Mouse (Mus musculus): Measurements from ENCODE around the gene Deaf1. TPM values are rescaled to one million over a fixed set of nuclear protein-coding genes. Genes with fewer than 3 reads are reported as not detected.
A peak's percentile ranks its signal among the peaks of the same experiment; 100 is the strongest.

The Deaf1 gene
- 74.0 and 78.4 TPM in 2 replicates for polyA plus RNA-seq (2016; fragmentation: Nextera tagmentation; extraction: Ambion mirVana)

DNA sequence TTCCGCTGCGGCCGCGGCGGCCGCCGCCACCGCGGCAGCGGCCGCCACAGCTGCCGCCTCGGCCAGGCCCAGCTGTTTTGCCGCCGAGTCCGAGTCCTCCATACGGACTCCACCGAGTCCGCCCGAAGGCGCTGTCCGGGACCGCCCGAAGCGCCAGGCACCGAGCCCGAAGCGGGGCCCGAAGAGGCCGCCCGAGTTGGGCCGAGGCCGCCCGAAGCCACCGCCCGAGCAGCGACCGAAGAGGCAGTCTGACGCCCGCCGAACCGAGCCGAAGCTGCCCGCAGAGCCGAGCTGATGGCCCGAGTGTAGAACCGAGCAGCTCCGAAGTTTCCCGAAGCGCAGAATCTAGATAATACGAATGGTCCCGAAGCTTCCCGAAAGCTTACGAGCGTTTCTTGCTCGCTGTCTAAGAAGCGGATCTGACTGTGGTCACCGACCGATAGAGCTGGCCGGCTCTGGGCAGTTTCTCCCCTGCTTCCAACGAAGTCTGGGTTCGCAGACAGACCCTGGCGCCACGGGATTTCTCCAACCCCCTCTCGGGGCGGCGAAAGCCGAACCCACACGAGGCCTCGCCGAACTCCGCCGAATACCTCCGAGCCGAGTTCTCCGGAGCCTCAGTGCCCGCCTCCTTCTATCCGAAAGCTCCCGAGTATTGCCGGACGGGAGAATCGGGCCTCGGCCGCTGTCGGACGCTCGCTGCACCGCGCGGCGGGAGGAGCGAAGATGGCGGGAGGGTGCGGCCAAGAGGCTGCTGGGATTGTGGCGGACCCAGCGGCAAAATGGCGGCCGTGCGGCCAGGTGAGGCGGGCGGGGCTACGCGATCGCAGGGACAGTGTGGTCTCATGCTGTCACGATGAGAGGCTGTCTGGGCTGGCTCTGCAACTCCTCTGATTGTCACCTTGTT is at the start of gene Deaf1, which contains the start of gene Tmem80:
TSS of gene Deaf1 (minus strand) at position 222 of the 904 bp plus-strand sequence.
TSS of gene Tmem80 (plus strand) at position 271 of the 904 bp plus-strand sequence.
- Histone ChIP-seq H3K4me2 (peak within 1 kb of the TSS; percentile 86), H3K9me3 (no peaks in the 10 kb centered on the region), H3K27me3 (no peaks in the 10 kb centered on the region), H3K4me3 (replicated peaks) (peak within 1 kb of the TSS; percentile 69), H3K4me1 (peaks cover 31% of the 10 kb centered on the region), H3K36me3 (replicated peaks) (peaks cover 24% of the 10 kb centered on the region), H3K27ac (peak within 1 kb of the TSS; percentile 99), H3K9ac (peak within 1 kb of the TSS; percentile 83)
- ATAC-seq (ENCODE audit: low FRiP score) = peak; percentile 95
- WGBS = under 1% methylated on average over 104 of the region's 105 CpGs

DNA sequence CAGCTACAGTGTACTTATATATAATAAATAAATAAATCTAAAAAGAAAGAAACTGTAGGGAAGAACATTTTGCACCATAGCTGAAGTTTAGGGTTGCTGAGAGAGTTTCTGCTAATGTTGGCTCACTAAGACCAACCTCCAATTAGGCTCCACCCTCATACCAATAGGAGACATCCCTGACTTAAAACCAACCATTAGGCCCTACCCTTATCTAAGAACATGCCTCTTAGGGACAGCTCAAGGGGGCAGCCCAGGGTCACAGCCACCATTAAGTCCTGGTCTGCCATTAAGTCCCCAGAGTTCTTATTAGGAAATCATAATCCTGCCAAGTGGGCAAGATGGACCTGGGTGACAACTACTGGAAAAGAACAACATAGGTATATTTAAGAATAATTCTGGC is 46.9 kb upstream of the Deaf1 start:
- no peaks in the 10 kb centered on the region for H3K36me3 ChIP-seq (replicated peaks)

DNA sequence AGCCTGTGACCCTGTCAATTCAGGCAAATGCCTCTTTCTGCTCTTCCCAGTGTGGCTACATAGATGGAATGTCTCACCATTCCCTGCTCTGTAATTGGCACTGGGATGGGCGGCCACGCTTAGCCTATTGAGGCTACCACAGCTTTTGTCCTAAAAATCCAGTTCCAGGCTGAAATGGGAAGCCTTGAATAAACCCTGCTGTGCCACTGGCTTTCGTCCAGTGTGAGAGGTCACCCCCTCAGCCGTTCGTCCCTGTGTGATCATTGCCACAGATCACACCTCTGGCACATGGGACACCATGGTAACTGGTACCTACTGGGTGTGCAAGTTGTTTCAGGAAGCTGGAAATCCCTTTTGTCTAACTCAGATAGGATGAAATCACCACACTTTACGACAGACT is 46.1 kb upstream of the Deaf1 start:
- H3K36me3 ChIP-seq (replicated peaks) = no peaks in the 10 kb centered on the region
- H3K9me3 ChIP-seq = no peaks in the 10 kb centered on the region
- H3K4me1 ChIP-seq = peaks cover 7% of the 10 kb centered on the region; the same call in 1 of the 2 replicates
- WGBS = 17% methylated on average over 6 of the region's 6 CpGs
- H3K27me3 ChIP-seq = no peaks in the 10 kb centered on the region
- no peak overlapping the region for H3K4me3 ChIP-seq (replicated peaks)
- ATAC-seq (ENCODE audit: low FRiP score) = no peak
- H3K4me2 ChIP-seq = no peak overlapping the region
- H3K9ac ChIP-seq = no peak overlapping the region
- no peak overlapping the region for H3K27ac ChIP-seq

More for the DNA sequence above, 46.9 kb upstream of the Deaf1 start:
- H3K4me2 ChIP-seq = no peak overlapping the region
- H3K27ac ChIP-seq = no peak overlapping the region
- no peak for ATAC-seq (ENCODE audit: low FRiP score)
- no peak overlapping the region for H3K4me3 ChIP-seq (replicated peaks)
- no peaks in the 10 kb centered on the region for H3K27me3 ChIP-seq
- no peak overlapping the region for H3K9ac ChIP-seq
- peaks cover 7% of the 10 kb centered on the region; the same call in 1 of the 2 replicates for H3K4me1 ChIP-seq
- no peaks in the 10 kb centered on the region for H3K9me3 ChIP-seq

DNA sequence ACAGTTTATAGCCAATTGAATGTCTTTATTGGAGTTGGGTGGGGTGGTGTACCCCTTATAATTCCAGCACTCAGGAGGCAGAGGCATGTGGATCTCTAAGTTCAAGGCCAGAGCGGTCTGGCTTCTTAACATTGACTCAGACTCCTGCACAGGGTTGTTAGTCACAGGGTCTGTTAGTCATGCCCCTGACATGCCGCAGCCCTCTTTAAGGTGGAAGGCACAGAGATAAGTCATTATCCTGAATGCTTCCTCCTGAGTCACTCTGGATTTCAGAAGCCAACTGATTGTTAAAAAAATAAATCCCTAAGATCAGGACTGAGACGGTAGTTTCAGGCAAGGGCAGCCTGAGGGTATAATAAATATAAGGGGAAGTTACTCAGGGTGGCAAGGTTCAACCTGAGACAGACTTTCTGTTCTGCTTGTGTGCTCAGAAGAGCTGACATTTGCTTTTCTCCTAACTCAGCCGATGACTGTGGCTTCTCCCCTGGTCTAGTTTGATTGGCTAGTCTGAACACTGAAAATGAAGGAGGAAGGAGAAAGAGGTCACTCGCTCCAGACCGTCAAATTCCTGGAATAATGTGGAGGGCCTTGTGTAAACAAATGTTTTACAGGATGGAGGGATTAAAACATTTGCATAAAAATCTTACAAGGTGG is 44.6 kb upstream of the Deaf1 start:
- no peak for ATAC-seq (ENCODE audit: low FRiP score)
- 86% methylated on average over 6 of the region's 6 CpGs for WGBS
- H3K9me3 ChIP-seq = no peaks in the 10 kb centered on the region
- no peak overlapping the region for H3K4me3 ChIP-seq (replicated peaks)
- peaks cover 7% of the 10 kb centered on the region; the same call in 1 of the 2 replicates for H3K4me1 ChIP-seq
- H3K27ac ChIP-seq = no peak overlapping the region
- no peak overlapping the region for H3K9ac ChIP-seq
- H3K36me3 ChIP-seq (replicated peaks) = no peaks in the 10 kb centered on the region
- no peaks in the 10 kb centered on the region for H3K27me3 ChIP-seq
- H3K4me2 ChIP-seq = no peak overlapping the region

DNA sequence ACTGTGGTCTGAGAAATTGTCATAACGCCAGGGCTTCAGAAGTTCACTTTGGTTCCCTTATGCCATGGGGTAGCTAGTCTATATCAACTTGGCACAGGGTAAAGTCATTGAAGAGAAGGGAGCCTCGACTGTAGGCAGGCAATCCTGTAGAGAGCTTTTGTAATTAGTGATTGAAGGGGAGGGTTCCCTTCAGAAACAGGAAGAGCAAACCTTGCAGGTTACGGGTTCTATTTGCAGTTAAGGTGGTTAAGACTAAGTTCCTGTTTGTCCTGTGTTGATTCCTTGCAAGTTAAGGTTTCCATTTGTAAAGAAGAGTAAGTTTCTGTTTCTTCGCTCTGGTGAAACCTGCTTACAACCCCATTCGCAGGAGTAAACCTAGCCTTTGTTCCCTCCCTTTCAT is 42.4 kb upstream of the Deaf1 start:
- Histone ChIP-seq H3K27me3 (0 out of 2 replicates have a peak, but pooled peaks cover 15% of the 10 kb centered on the region), H3K4me2 (no peak overlapping the region), H3K4me1 (peaks cover 7% of the 10 kb centered on the region; the same call in 1 of the 2 replicates), H3K27ac (no peak overlapping the region), H3K4me3 (replicated peaks) (no peak overlapping the region), H3K9me3 (no peaks in the 10 kb centered on the region), H3K36me3 (replicated peaks) (no peaks in the 10 kb centered on the region), H3K9ac (no peak overlapping the region)
- ATAC-seq (ENCODE audit: low FRiP score) = no peak
- 63% methylated on average over 5 of the region's 5 CpGs for WGBS

DNA sequence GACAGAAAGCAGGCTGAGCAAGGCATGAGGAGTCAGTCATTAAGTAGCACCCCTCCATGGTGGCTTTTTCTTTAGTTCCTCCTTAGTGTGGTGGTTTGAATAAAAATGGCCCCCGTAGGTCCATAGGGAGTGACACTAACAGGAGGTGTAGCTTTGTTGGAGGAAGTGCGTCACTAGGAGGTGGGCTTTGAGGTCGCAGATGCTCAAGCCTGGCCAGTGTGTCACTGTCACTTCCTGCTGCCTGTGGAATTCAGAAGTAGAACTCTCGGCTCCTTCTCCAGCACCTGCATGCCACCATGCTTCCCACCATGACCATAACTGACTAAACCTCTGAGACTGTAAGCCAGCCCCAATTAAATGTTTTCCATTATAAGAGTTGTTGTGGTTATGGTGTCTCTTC is 39.9 kb upstream of the Deaf1 start:
- Histone ChIP-seq H3K27me3 (peaks cover 33% of the 10 kb centered on the region), H3K9me3 (no peaks in the 10 kb centered on the region), H3K9ac (no peak overlapping the region), H3K4me3 (replicated peaks) (no peak overlapping the region), H3K4me2 (no peak overlapping the region), H3K4me1 (no peaks in the 10 kb centered on the region), H3K27ac (no peak overlapping the region), H3K36me3 (replicated peaks) (no peaks in the 10 kb centered on the region)
- WGBS = 84% methylated on average over 4 of the region's 4 CpGs
- ATAC-seq (ENCODE audit: low FRiP score) = no peak

DNA sequence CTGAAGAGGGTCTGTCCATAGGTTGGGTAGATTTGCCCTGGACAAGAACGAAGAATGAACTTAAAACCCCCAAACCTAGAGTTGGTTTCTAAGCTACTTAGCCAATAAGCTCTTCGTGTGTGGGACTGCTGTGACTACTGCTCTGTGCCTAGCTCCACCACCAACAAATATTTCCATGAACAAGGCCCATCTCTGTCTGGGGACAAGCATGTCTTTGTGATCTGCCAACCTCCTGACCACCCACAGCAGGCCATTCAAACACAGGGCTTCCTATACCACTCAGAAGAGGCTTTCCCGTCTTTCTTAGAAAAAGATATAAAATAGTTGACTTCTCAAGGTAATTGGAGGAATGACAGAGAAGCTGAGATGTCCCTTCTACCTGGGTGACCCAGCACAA is 37.6 kb upstream of the Deaf1 start:
- Histone ChIP-seq H3K4me1 (no peaks in the 10 kb centered on the region; the same call in 1 of the 2 replicates), H3K9ac (no peak overlapping the region), H3K27ac (no peak overlapping the region), H3K4me3 (replicated peaks) (no peak overlapping the region), H3K36me3 (replicated peaks) (no peaks in the 10 kb centered on the region), H3K27me3 (peaks cover 56% of the 10 kb centered on the region), H3K4me2 (no peak overlapping the region), H3K9me3 (no peaks in the 10 kb centered on the region)
- WGBS = 64% methylated on average over 3 of the region's 3 CpGs
- ATAC-seq (ENCODE audit: low FRiP score) = no peak

DNA sequence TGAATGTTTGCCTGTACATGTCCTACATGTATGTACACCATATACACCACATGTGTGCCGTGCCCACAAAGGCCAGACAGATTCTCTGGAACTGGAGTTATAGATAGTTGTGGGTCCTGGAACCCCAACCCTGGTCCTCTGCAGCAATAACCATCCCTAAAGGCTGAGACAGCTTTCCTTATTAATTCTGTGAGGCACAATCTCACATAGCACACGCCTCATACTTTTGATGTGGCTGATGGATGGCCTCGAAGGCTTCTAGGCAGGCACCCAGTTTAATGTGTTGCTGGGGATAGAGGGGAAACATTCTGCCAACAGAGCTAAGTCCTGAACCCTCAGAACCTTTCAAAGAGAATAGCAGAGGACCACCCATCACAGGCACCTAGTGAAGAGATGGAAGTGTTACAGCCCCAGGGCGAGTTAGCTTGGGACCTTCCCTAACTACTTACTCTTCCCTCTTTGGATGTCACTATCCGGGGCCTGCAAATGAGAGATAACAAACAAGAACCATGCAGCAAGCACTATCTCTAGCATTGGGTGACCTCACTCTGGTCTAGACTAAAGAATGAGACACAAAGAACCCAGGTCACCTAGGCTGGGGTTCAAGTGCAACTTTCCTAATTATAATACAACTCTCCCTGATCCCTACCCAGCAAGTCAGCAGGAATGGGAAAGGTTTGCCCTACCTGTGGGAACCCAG is 37.0 kb upstream of the Deaf1 start:
- H3K27ac ChIP-seq = no peak overlapping the region
- ATAC-seq (ENCODE audit: low FRiP score) = no peak
- WGBS = 86% methylated on average over 5 of the region's 5 CpGs

DNA sequence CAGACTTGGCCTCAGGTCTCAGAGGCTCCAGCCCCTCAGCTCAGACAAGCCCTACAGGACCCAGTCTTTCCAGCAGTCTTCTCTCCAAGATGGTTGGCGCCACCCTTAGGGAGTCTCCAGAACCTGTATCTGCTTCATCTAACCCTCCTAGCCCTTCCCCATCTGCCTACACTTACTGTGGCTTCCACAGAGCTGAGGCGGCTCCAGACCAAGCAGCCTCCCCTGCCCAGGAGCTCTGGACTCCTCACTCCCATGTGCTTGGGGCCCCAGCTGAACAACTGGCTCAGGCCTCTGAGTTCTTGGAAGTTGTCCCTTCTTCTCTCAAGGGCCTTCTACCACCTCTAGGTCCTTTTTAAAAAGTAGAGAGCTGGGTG is 36.2 kb upstream of the Deaf1 start:
- no peak overlapping the region for H3K4me3 ChIP-seq (replicated peaks)
- WGBS = 60% methylated on average over 2 of the region's 2 CpGs
- H3K4me2 ChIP-seq = no peak overlapping the region
- no peak overlapping the region for H3K27ac ChIP-seq
- ATAC-seq (ENCODE audit: low FRiP score) = 0 out of 2 replicates have a peak, but pooled peaks have one; percentile 27
- no peaks in the 10 kb centered on the region for H3K36me3 ChIP-seq (replicated peaks)
- no peaks in the 10 kb centered on the region; the same call in 1 of the 2 replicates for H3K4me1 ChIP-seq
- no peak overlapping the region for H3K9ac ChIP-seq
- no peaks in the 10 kb centered on the region for H3K9me3 ChIP-seq
- H3K27me3 ChIP-seq = peaks cover 63% of the 10 kb centered on the region

More for the DNA sequence above, 37.0 kb upstream of the Deaf1 start:
- H3K36me3 ChIP-seq (replicated peaks) = no peaks in the 10 kb centered on the region
- peaks cover 59% of the 10 kb centered on the region for H3K27me3 ChIP-seq
- H3K9ac ChIP-seq = no peak overlapping the region
- no peaks in the 10 kb centered on the region; the same call in 1 of the 2 replicates for H3K4me1 ChIP-seq
- no peak overlapping the region for H3K4me2 ChIP-seq
- no peak overlapping the region for H3K4me3 ChIP-seq (replicated peaks)
- no peaks in the 10 kb centered on the region for H3K9me3 ChIP-seq

DNA sequence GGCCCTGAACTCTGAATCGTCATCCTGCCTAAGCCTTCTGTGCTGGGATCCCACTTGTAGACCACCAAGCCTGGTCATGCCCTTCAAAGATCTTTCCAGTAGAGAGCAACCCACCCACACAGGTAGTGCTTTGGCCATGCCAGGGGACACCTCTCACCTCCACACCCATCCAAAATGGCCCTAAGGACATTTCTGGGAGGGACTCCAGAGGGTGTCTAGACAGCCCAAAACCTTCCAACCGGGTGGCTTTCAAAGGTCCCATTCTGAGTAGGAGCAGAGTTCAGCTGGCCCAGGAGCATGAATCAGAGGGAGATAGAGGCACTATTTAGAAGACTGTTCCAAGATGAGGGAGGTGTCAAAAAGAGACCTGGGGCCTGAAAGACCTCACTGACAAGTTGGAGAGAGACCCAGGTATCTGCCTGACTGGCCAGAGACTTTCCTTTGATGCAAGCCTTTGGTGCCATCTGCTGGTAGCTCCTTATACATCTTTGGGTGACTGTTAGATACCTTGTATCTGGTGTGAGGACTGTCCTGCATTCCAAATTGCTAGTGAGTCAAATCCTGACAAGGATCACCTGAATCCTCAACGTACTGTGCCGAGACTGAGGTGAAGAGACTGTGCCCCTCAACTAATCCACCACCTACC is 35.7 kb upstream of the Deaf1 start:
- Histone ChIP-seq H3K36me3 (replicated peaks) (no peaks in the 10 kb centered on the region), H3K27me3 (peaks cover 63% of the 10 kb centered on the region), H3K9ac (no peak overlapping the region), H3K4me1 (no peaks in the 10 kb centered on the region; the same call in 1 of the 2 replicates), H3K27ac (no peak overlapping the region), H3K4me2 (no peak overlapping the region), H3K4me3 (replicated peaks) (no peak overlapping the region), H3K9me3 (no peaks in the 10 kb centered on the region)
- WGBS = 66% methylated on average over 4 of the region's 4 CpGs
- 0 out of 2 replicates have a peak, but pooled peaks have one; percentile 41 for ATAC-seq (ENCODE audit: low FRiP score)

DNA sequence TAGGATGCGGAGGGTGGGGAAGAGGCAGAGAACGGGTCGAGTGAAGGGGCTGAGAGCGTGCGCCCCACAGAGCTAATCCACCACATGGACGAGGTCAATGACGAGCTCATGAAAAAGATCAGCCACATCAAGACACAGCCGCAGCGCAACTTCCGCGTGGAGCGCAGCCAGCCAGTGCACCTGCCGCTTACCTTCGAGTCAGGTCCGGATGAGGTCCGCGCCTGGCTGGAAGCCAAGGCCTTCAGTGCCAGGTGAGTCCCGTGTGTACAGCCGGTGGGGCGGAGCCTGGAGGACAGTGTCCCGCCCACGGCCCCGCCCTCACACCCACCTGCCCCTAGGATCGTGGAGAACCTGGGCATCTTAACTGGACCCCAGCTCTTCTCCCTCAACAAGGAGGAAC is 34.0 kb upstream of the Deaf1 start:
- Histone ChIP-seq H3K4me1 (no peaks in the 10 kb centered on the region; the same call in 1 of the 2 replicates), H3K27ac (no peak overlapping the region), H3K27me3 (peaks cover 62% of the 10 kb centered on the region), H3K4me2 (no peak overlapping the region), H3K36me3 (replicated peaks) (no peaks in the 10 kb centered on the region), H3K9ac (no peak overlapping the region), H3K9me3 (no peaks in the 10 kb centered on the region), H3K4me3 (replicated peaks) (no peak overlapping the region)
- ATAC-seq (ENCODE audit: low FRiP score) = no peak
- 12% methylated on average over 24 of the region's 24 CpGs for WGBS
